18 mouse cellular contexts compared by ENCODE assay signal in genomic region chr5:131157866-131158265, GRCm38 (mm10).
"Had no signal": no experiment of that assay in that cellular context is flagged by ENCODE, and none has a peak within 500 bp of the region (broad histone marks: within the 10 kb centered on the region; RNA-seq: fewer than 3 reads in every experiment).

No protein-coding gene starts in this region.

- H3K27ac ChIP-seq: limb, embryonic 15.5 days; liver, embryonic 13.5 days; lung, embryonic 15.5 days; macrophage; midbrain, embryonic 12.5 days; neural tube, embryonic 15.5 days had no signal

- H3K9ac ChIP-seq: limb, embryonic 15.5 days; liver, embryonic 13.5 days; liver, postnatal 0 days; lung, embryonic 15.5 days; midbrain, embryonic 12.5 days; neural tube, embryonic 15.5 days had no signal

- H3K4me3 ChIP-seq: limb, embryonic 15.5 days; liver, embryonic 13.5 days; lung, embryonic 15.5 days; megakaryocyte, embryonic 14.5 days; midbrain, embryonic 12.5 days; neural tube, embryonic 15.5 days had no signal

- ATAC-seq: liver, postnatal 0 days; midbrain, embryonic 16.5 days had no signal

- H3K36me3 ChIP-seq: limb, embryonic 15.5 days; liver, embryonic 13.5 days; lung, embryonic 15.5 days; midbrain, embryonic 12.5 days; neural tube, embryonic 15.5 days had no signal

- H3K27me3 ChIP-seq: limb, embryonic 15.5 days; liver, embryonic 13.5 days; lung, embryonic 15.5 days; megakaryocyte, embryonic 14.5 days; midbrain, embryonic 12.5 days; neural tube, embryonic 15.5 days had no signal

- H3K9me3 ChIP-seq: limb, embryonic 15.5 days; lung, embryonic 15.5 days; midbrain, embryonic 12.5 days; neural tube, embryonic 15.5 days had no signal

- H3K4me1 ChIP-seq: limb, embryonic 15.5 days; liver, embryonic 13.5 days; lung, embryonic 15.5 days; megakaryocyte, embryonic 14.5 days; midbrain, embryonic 12.5 days had no signal

- H3K4me2 ChIP-seq: limb, embryonic 15.5 days; liver, embryonic 13.5 days; lung, embryonic 15.5 days; midbrain, embryonic 12.5 days; neural tube, embryonic 15.5 days had no signal

- DNase-seq: kidney, adult 2 months; layer of hippocampus, adult 9-11 months; layer of hippocampus, postnatal 36 days; liver, embryonic 13.5 days; liver, postnatal 0 days; lung, postnatal 14 days; right cerebral cortex, adult 18-20 months; right cerebral cortex, postnatal 4 days; spleen, adult 18-20 months; thymus, adult 18-20 months; thymus, postnatal 14 days had no signal
